Mouse (Mus musculus) C2C12 (cell line): ENCODE data around the gene Cryga.

Experiments
- CEBPB ChIP-seq: IDR thresholded peaks from one replicate; pipeline ENCODE4 v1.6.1; 2011; ENCODE audit warnings: low read depth, mild to moderate bottlenecking, control low read depth, moderate library complexity
- CTCF ChIP-seq: IDR thresholded peaks from one replicate; pipeline ENCODE4 v1.5.1; 2011; ENCODE audit not compliant: control insufficient read depth, insufficient read depth, insufficient read length
- FOSL1 ChIP-seq: IDR thresholded peaks from one replicate; pipeline ENCODE4 v1.8.0; 2011; ENCODE audit warnings: mild to moderate bottlenecking, low read length; ENCODE audit not compliant: poor library complexity, insufficient read depth, severe bottlenecking
- MAX ChIP-seq: IDR thresholded peaks from one replicate; pipeline ENCODE4 v1.6.1; 2011; ENCODE audit warnings: mild to moderate bottlenecking, control low read depth
- MYOD1 ChIP-seq: IDR thresholded peaks from one replicate; pipeline ENCODE4 v1.6.1; 2011; ENCODE audit warnings: low read depth; ENCODE audit not compliant: control insufficient read depth, insufficient read length
- MYOG ChIP-seq: IDR thresholded peaks from one replicate; pipeline ENCODE4 v1.6.1; 2011; ENCODE audit not compliant: control insufficient read depth, insufficient read length; ENCODE audit errors: extremely low read depth
- USF1 ChIP-seq: IDR thresholded peaks from one replicate; pipeline ENCODE4 v1.6.1; 2011; ENCODE audit warnings: low read depth, mild to moderate bottlenecking, control low read depth, moderate library complexity

DNA sequence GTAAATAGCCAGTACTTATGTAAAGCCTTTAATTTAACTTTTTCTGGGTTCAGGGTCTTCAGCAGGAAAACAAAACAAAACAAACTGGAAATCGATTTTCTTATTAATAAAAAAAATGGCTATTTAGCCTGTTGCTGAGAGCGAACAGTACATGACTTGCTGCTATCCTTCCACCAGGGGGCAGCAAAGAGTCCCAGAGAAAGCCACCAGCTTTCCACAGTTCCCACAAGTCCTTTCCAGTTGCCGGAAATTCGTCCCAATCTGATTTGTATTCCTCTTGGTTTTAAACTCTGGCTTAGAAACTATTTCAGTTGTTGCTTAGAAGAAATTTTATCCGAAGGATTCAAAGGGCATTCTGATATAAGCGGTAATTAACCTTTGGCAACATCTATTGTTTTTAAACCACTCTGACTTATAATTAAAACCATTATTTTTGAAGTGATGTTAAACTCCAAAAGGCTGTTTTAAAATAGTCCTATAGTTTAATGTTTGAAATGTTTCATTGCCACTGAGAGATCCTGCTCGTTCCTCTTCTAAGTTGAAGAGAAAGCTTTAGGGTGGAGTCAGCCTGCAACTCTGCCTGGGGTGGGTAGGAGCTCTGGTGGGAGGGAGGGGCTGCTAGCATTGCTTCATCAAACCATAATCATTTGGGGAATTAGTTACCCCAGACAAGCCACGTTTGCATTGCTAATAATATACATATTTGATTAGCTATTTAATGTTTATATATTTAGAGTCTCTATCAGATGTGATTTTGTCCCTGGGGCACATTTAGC is 9.0 kb upstream of the Cryga start:
- TF ChIP-seq CTCF, result peak; percentile 26
- TF ChIP-seq MYOG, result no peak
- TF ChIP-seq CEBPB, result no peak
- TF ChIP-seq USF1, result no peak
- no peak for TF ChIP-seq MYOD1
- no peak for TF ChIP-seq FOSL1
- no peak for TF ChIP-seq MAX
